ENCODE assay signal across 8 mouse cellular contexts in genomic region chr13:23622175-23622671, GRCm38 (mm10). TPM values are rescaled to one million over a fixed set of nuclear protein-coding genes. Genes with fewer than 3 reads are reported as not detected.
A peak's percentile ranks its signal among the peaks of the same experiment; 100 is the strongest.
DNase-seq lines count a peak whose midpoint lies in the region; ATAC-seq lines count a peak whose summit lies in the region.
"Not testable (repeated sequence)": the region's sequence is repeated elsewhere in the genome, so short reads cannot be mapped to it uniquely, and the experiment has no call there.

Gene Hist1h1e, minus strand, starts transcription at chr13:23622558.

- peak within 1 kb of the TSS; percentile 61 for H3K4me3 ChIP-seq in hindbrain, embryonic 12.5 days

- H3K4me2 ChIP-seq in hindbrain, embryonic 12.5 days (replicated peaks), result peak within 1 kb of the TSS; percentile 94

- H3K9me3 ChIP-seq in hindbrain, embryonic 12.5 days (replicated peaks), result not testable (repeated sequence)

- not testable (repeated sequence) for H3K36me3 ChIP-seq in hindbrain, embryonic 12.5 days

- peak; percentile 86 for DNase-seq in MN1 (ENCODE audit: low spot score)
- DNase-seq in cerebellum, adult 9-11 months, result peak; percentile 92
- DNase-seq in frontal cortex, postnatal 10 days (ENCODE audit: low spot score in 2 of 2), result peak; percentile 77 to 82
- peak; percentile 78 to 88 for DNase-seq in layer of hippocampus, postnatal 14 days (ENCODE audit: low spot score in 2 of 2)
- peak; percentile 92 for DNase-seq in lung, postnatal 14 days
- DNase-seq in retina, adult 2 months (ENCODE audit: low read depth, low spot score), result peak; percentile 78
- peak; percentile 88 to 91 for DNase-seq in thymus, postnatal 36 days

- under 1% methylated on average over 51 of the region's 53 CpGs for WGBS in hindbrain, embryonic 12.5 days

- H3K27ac ChIP-seq in hindbrain, embryonic 12.5 days, result peak within 1 kb of the TSS; percentile 97

- ATAC-seq in hindbrain, embryonic 12.5 days (ENCODE audit: low FRiP score), result peak; percentile 97

- H3K9ac ChIP-seq in hindbrain, embryonic 12.5 days, result peak within 1 kb of the TSS; percentile 86

- H3K4me1 ChIP-seq in hindbrain, embryonic 12.5 days, result not testable (repeated sequence)

- H3K27me3 ChIP-seq in hindbrain, embryonic 12.5 days, result not testable (repeated sequence)

RNA-seq across cellular contexts. Expression of gene Hist1h1e, which starts in this region (rescaled TPM):
- 17.0 and 18.8 TPM in 2 replicates for polyA plus RNA-seq in hindbrain, embryonic 12.5 days (2016; fragmentation: Nextera tagmentation; extraction: Ambion mirVana)
- total RNA-seq in layer of hippocampus, postnatal 14 days (2021), result 10 to 100 TPM; 63.5 to 74.1 TPM

Comparison
In these comparisons a context has a peak if more than half of its experiments do, and no peak if none do; other contexts are left out.
1. Peak in every context shown above with its lines: DNase-seq, ATAC-seq, H3K4me3 ChIP-seq and H3K27ac ChIP-seq.